Mouse (Mus musculus) CH12.LX (cell line): ENCODE results near the gene Fam240b. TPM values are rescaled to one million over a fixed set of nuclear protein-coding genes. Genes with fewer than 3 reads are reported as not detected.
"Not testable (repeated sequence)": the region's sequence is repeated elsewhere in the genome, so short reads cannot be mapped to it uniquely, and the experiment has no call there.

Experiments used
- DNase-seq: peaks from one replicate; pipeline ENCODE4 v3.0.0-alpha.2; 2013; ENCODE audit errors: extremely low read depth
- H3K27ac ChIP-seq: 2 replicates; pipeline ENCODE4 v1.5.1; 2012; ENCODE audit warnings: low read depth, mild to moderate bottlenecking, control low read depth, moderate library complexity; ENCODE audit not compliant: insufficient read depth
- H3K27me3 ChIP-seq: replicated peaks from 2 replicates; pipeline ENCODE3; 2012; ENCODE audit warnings: inconsistent platforms
- H3K36me3 ChIP-seq, 2 experiments: replicated peaks in 1 of 2; 2 replicates each; pipeline versions ENCODE3 to v1.6.1; 2012; ENCODE audit warnings: inconsistent platforms in 1 of 2, low read length in 1 of 2, mild to moderate bottlenecking in 1 of 2, mixed read lengths in 1 of 2, moderate library complexity in 1 of 2; ENCODE audit not compliant: control insufficient read depth in 1 of 2, insufficient read depth in 1 of 2
- H3K4me1 ChIP-seq, 2 experiments: 2 replicates each; pipeline ENCODE4 v1.6.1; 2012; ENCODE audit warnings: inconsistent platforms in 1 of 2, moderate library complexity in 1 of 2; ENCODE audit not compliant: insufficient read depth in 2 of 2, control insufficient read depth in 1 of 2
- H3K4me2 ChIP-seq: 2 replicates; pipeline ENCODE4 v1.6.1; 2012; ENCODE audit warnings: low read depth, mild to moderate bottlenecking, control low read depth; ENCODE audit not compliant: poor library complexity, insufficient read depth, severe bottlenecking
- H3K4me3 ChIP-seq, 3 experiments: fragments of 150-350 bp in 1 of 3; sonication (generic) in 1 of 3; replicated peaks in 1 of 3; 2 replicates each; pipeline versions ENCODE3 to v1.5.1; 2011 to 2012; ENCODE audit warnings: low read depth in 2 of 3, low read length in 2 of 3, mild to moderate bottlenecking in 2 of 3, moderate library complexity in 2 of 3, control low read depth in 1 of 3, improper control_type of control experiment in 1 of 3, inconsistent platforms in 1 of 3, mixed read lengths in 1 of 3; ENCODE audit not compliant: poor library complexity in 1 of 3
- H3K79me2 ChIP-seq: replicated peaks from 2 replicates; pipeline ENCODE4 v1.6.1; 2012; ENCODE audit warnings: mild to moderate bottlenecking, moderate library complexity; ENCODE audit not compliant: control insufficient read depth, poor library complexity, insufficient read depth, severe bottlenecking; ENCODE audit errors: extremely low read depth
- H3K9ac ChIP-seq: 2 replicates; pipeline ENCODE4 v1.6.1; 2012; ENCODE audit warnings: low read depth, mild to moderate bottlenecking, control low read depth, moderate library complexity; ENCODE audit not compliant: insufficient read depth
- H3K9me3 ChIP-seq: replicated peaks from 2 replicates; pipeline ENCODE3; 2012; ENCODE audit warnings: low read length, inconsistent platforms, mixed read lengths
- BHLHE40 ChIP-seq: IDR thresholded peaks from 2 replicates; pipeline ENCODE4 v1.6.1; 2011; ENCODE audit warnings: mild to moderate bottlenecking, low read depth, low read length, improper control_type of control experiment
- CHD1 ChIP-seq: IDR thresholded peaks from 2 replicates; pipeline ENCODE4 v1.6.1; 2012; ENCODE audit warnings: low read depth, low read length, improper control_type of control experiment, inconsistent platforms
- CHD2 ChIP-seq: IDR thresholded peaks from 2 replicates; pipeline ENCODE4 v1.6.1; 2011; ENCODE audit warnings: low read length, improper control_type of control experiment
- CTCF ChIP-seq, 2 experiments: IDR thresholded peaks in 1 of 2; conservative IDR thresholded peaks in 1 of 2; 2 replicates each; pipeline ENCODE4 v1.5.1; 2011 to 2012; ENCODE audit warnings: low read depth in 2 of 2, low read length in 2 of 2, improper control_type of control experiment in 1 of 2, inconsistent platforms in 1 of 2, mild to moderate bottlenecking in 1 of 2, moderate library complexity in 1 of 2
- E2F4 ChIP-seq: IDR thresholded peaks from 2 replicates; pipeline ENCODE4 v1.6.1; 2011; ENCODE audit warnings: low read depth, low read length, improper control_type of control experiment; ENCODE audit not compliant: insufficient replicate concordance
- ELF1 ChIP-seq: IDR thresholded peaks from 2 replicates; pipeline ENCODE4 v1.6.1; 2014; ENCODE audit warnings: low read depth, mild to moderate bottlenecking, inconsistent platforms, low read length, improper control_type of control experiment
- EP300 ChIP-seq: IDR thresholded peaks from 2 replicates; pipeline ENCODE4 v1.6.1; 2011; ENCODE audit warnings: low read length, improper control_type of control experiment
- HCFC1 ChIP-seq: IDR thresholded peaks from 2 replicates; pipeline ENCODE4 v1.6.1; 2012; ENCODE audit warnings: low read depth, mild to moderate bottlenecking, inconsistent platforms, low read length, improper control_type of control experiment
- IRF4 ChIP-seq: IDR thresholded peaks from 2 replicates; pipeline ENCODE4 v1.6.1; 2014; ENCODE audit warnings: low read depth, mild to moderate bottlenecking, inconsistent platforms, low read length, improper control_type of control experiment
- JUN ChIP-seq: IDR thresholded peaks from 2 replicates; pipeline ENCODE4 v1.6.1; 2011; ENCODE audit warnings: low read depth, mild to moderate bottlenecking, low read length, improper control_type of control experiment, moderate library complexity; ENCODE audit not compliant: insufficient read depth
- JUND ChIP-seq: conservative IDR thresholded peaks from 2 replicates; pipeline ENCODE4 v1.6.1; 2011; ENCODE audit warnings: low read depth, low read length, improper control_type of control experiment
- KAT2A ChIP-seq: IDR thresholded peaks from 2 replicates; pipeline ENCODE4 v1.6.1; 2012; ENCODE audit warnings: low read length, improper control_type of control experiment, inconsistent platforms; ENCODE audit not compliant: insufficient replicate concordance
- MAZ ChIP-seq: IDR thresholded peaks from 2 replicates; pipeline ENCODE4 v1.6.1; 2012; ENCODE audit warnings: low read depth, mild to moderate bottlenecking, inconsistent platforms, low read length, improper control_type of control experiment, moderate library complexity
- MEF2A ChIP-seq: IDR thresholded peaks from 2 replicates; pipeline ENCODE4 v1.6.1; 2014; ENCODE audit warnings: low read depth, mild to moderate bottlenecking, inconsistent platforms, low read length, improper control_type of control experiment, borderline replicate concordance
- NELFE ChIP-seq: IDR thresholded peaks from 2 replicates; pipeline ENCODE4 v1.6.1; 2011; ENCODE audit warnings: low read depth, low read length, improper control_type of control experiment
- NRF1 ChIP-seq: IDR thresholded peaks from 2 replicates; pipeline ENCODE4 v1.6.1; 2014; ENCODE audit warnings: low read depth, mild to moderate bottlenecking, inconsistent platforms, low read length, improper control_type of control experiment, moderate library complexity
- PAX5 ChIP-seq: IDR thresholded peaks from 2 replicates; pipeline ENCODE4 v1.6.1; 2012; ENCODE audit warnings: low read length, inconsistent platforms, mixed read lengths
- TBP ChIP-seq: conservative IDR thresholded peaks from 2 replicates; pipeline ENCODE4 v1.6.1; 2011; ENCODE audit warnings: low read depth, low read length, improper control_type of control experiment
- USF2 ChIP-seq: conservative IDR thresholded peaks from 2 replicates; pipeline ENCODE4 v1.6.1; 2011; ENCODE audit warnings: low read depth, low read length, improper control_type of control experiment
- ZC3H11A ChIP-seq: IDR thresholded peaks from 2 replicates; pipeline ENCODE4 v1.6.1; 2012; ENCODE audit warnings: low read depth, mild to moderate bottlenecking, inconsistent platforms, low read length, improper control_type of control experiment
- ZKSCAN1 ChIP-seq: IDR thresholded peaks from 2 replicates; pipeline ENCODE4 v1.6.1; 2012; ENCODE audit warnings: low read depth, inconsistent platforms, low read length, improper control_type of control experiment, borderline replicate concordance
- dilution Hi-C: fragments of 300-500 bp; cut with MboI; formaldehyde crosslinking; loops from 2 replicates; pipeline ENCODE4 v1.14.3; 2020; ENCODE audit warnings: low sequenced_read_pairs; ENCODE audit not compliant: extremely low pct_unique_long_range_greater_than_20kb, extremely low pct_ligation_motif_present
- in situ Hi-C: fragments of 300-500 bp; cut with MboI; formaldehyde crosslinking; loops from 3 replicates; pipeline ENCODE4 v1.14.3; 2019; ENCODE audit warnings: low sequenced_read_pairs, low pct_ligation_motif_present, low pct_unique_long_range_greater_than_20kb, mixed read lengths
- polyA plus RNA-seq: library from polyadenylated mRNA; unstranded; fragments of >175 nt; gene quantifications from 2 replicates; pipeline ENCODE4 v1.2.1, GENCODE M21; 2012; ENCODE audit warnings: low read depth; ENCODE audit not compliant: insufficient read length
- total RNA-seq, 2 experiments: library from RNA; depleted of rRNA; stranded (reverse); fragments of 300-350 nt in 1 of 2; fragments of >200 nt in 1 of 2; gene quantifications; 2 replicates each; pipeline ENCODE4 v1.2.3; 2012 to 2014

The Fam240b gene
- total and polyA plus RNA-seq, 3 experiments: not detected

DNA sequence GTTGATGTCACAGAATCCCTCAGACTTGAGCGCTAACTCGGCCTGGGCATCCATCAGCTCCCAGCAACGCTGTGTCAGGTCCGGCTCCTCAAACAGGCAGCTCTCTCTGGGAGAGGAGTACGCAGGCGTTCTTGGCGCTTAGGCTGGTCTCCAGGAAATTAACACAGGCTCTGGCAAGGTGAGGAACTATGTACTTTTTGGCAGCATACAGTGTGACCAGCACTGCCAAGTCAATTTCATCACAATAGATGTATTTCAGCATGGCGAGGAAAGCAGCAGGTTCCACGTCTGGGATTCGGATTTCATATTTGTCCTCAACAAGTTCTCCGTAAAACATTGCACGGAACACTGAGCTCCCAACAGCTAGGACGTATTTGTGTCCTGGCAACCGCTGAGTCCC is 39.4 kb downstream of the Fam240b start:
- dilution Hi-C loops: no loop called here

DNA sequence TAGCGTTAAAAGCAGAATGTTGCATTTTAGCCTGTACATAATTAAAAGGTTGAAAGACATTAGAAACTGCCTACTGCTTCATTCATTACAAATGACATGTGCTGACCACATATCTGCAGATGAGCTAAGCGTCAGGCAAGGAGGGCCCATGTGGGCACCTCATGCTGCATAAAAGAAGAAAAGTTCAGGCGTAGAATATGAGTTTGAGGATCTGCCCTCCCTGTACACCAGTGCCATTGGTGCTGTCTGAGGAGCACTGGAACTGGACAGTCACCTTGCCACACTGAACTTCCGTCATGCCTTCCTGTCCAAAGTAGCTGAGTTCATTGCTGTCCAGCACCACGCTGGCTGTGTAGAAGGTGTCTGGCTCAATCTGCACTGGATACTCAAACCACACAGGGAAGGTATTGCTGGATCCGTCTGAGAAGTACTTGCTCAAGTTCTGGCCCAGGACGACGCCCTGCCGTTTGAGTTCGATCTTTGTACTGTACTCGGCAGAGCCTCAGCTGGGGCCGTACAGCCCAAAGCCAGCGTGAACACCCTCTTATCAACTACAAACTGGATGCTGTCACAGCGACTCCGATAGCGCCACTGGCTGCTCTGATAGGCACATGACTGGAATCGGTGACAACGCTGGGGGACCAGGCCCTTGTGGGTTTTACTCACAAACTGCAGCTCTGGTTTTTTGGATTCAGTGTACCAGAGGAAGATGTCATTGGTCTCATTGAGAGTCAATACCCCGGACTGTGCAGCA is 40.2 kb downstream of the Fam240b start:
- H3K9me3 ChIP-seq, DNase-seq, H3K36me3 ChIP-seq, dilution Hi-C loops, H3K4me1 ChIP-seq, H3K27me3 ChIP-seq, in situ Hi-C loops, H3K4me3 ChIP-seq, H3K4me2 ChIP-seq, H3K79me2 ChIP-seq, H3K9ac ChIP-seq, H3K27ac ChIP-seq: not testable (repeated sequence)

More for the DNA sequence above, 39.4 kb downstream of the Fam240b start:
- Histone ChIP-seq H3K4me1 (no peaks in the 10 kb centered on the region), H3K4me3 (no peak overlapping the region), H3K79me2 (no peaks in the 10 kb centered on the region), H3K9ac (no peak overlapping the region), H3K36me3 (no peaks in the 10 kb centered on the region), H3K27me3 (no peaks in the 10 kb centered on the region), H3K27ac (no peak overlapping the region), H3K9me3 (peaks cover 2% of the 10 kb centered on the region), H3K4me2 (no peak overlapping the region)
- in situ Hi-C loops: no loop called here
- DNase-seq: no peak
- no peak for TF ChIP-seq IRF4
- TF ChIP-seq CHD1: no peak
- no peak for TF ChIP-seq ZC3H11A
- TF ChIP-seq NRF1: no peak
- TF ChIP-seq MAZ: no peak

DNA sequence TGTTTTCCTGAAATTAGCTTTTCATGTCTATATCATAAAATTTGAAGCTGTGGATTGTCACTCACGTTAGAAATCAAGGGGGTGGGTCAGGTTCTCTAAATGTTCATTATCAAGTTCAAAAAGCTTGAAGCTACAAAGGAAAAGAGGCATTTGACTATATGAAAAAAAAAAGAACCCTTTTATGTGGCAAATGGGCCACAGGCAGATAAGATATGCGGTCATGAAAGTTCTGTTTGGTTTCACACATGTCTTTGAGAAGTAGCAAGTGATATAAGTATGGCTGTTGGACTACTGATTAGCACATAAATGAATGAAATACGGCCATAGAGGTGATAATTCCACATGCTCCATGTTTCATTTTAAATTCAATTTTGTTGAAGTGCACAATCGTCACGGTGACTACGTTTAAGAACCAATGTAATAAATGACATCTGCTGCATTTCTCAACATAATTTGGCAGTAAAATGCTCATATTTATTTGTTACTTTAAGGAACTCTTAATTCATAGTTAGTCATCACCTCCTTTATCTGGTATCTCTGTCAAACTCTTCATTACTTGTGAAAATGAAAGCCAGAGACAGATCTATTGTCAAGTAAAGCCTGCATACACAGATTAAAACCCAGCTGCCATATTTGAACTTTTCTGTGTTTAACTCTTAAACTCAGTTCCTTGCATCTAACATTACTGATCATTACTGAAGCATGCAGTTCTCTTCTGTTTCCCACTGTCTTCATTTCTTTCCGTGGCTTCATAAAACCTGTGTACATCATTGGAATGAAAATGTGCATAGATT is 47.4 kb downstream of the Fam240b start:
- no peak overlapping the region for H3K4me3 ChIP-seq
- in situ Hi-C loops: no loop called here
- H3K36me3 ChIP-seq: no peaks in the 10 kb centered on the region
- no peak overlapping the region for H3K4me2 ChIP-seq
- H3K9me3 ChIP-seq: no peaks in the 10 kb centered on the region
- TF ChIP-seq CHD2 (no peak), ZC3H11A (no peak), CTCF (conservative IDR thresholded peaks at IDR 0.05 in 1 of 2, IDR thresholded peaks at IDR 0.05 in 1 of 2; ENCODE audit: low read depth in 2 of 2, low read length in 2 of 2) (no peak), HCFC1 (no peak), MEF2A (no peak), JUND (no peak), USF2 (no peak), JUN (no peak), MAZ (no peak), PAX5 (no peak), E2F4 (no peak), KAT2A (no peak), CHD1 (no peak), TBP (no peak), ELF1 (no peak), ZKSCAN1 (no peak), BHLHE40 (no peak), NELFE (no peak), EP300 (no peak)
- no peaks in the 10 kb centered on the region for H3K79me2 ChIP-seq
- H3K27ac ChIP-seq: no peak overlapping the region
- dilution Hi-C loops: no loop called here
- no peak overlapping the region for H3K9ac ChIP-seq
- no peaks in the 10 kb centered on the region for H3K4me1 ChIP-seq
- H3K27me3 ChIP-seq: no peaks in the 10 kb centered on the region
- no peak for DNase-seq
